25 mouse cellular contexts compared by ENCODE assay signal in the genomic region with DNA sequence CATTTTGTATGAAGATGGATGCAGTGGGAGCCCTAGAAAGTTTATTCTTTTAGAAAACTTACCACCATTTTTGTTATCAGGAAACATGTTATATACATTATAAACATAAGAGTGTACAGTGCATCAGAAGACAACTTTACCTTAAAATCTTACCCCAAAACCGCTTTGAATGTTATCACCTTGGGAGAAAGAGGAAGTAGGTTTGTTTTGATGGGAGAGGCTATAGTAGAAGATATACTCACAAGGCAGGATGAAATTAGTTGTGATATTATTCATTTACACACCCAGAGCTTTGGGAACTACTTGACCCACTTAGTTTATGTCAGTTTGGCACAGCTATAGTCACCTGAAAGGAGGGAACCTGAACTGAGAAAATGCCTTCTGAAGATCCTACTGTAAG. TPM values are rescaled to one million over a fixed set of nuclear protein-coding genes. Genes with fewer than 3 reads are reported as not detected.
DNase-seq lines count a peak whose midpoint lies in the region; ATAC-seq and TF ChIP-seq lines count a peak whose summit lies in the region.
"Had no signal": no experiment of that assay in that cellular context is flagged by ENCODE, and none has a peak within 500 bp of the region (broad histone marks: within the 10 kb centered on the region; RNA-seq: fewer than 3 reads in every experiment).

No protein-coding gene starts in this region.

- H3K36me3 ChIP-seq in E14TG2a.4 (ENCODE audit: insufficient read depth, low read length) (peaks cover 72% of the 10 kb centered on the region), ES-Bruce4 (ENCODE audit: control insufficient read depth, insufficient read depth, low read length, poor library complexity, severe bottlenecking) (peaks cover 24% of the 10 kb centered on the region), MEL (ENCODE audit: control insufficient read depth in 1 of 2, insufficient read depth in 2 of 2, low read length in 2 of 2) (peaks cover 0 to 6% of the 10 kb centered on the region in 2 experiments; a peak in 2 of 4 replicates)
- no peaks in the 10 kb centered on the region for H3K36me3 ChIP-seq in heart, embryonic 11.5 days (ENCODE audit: control insufficient read depth, insufficient read depth, low read length)

- no peak for TF ChIP-seq CTCF in E14TG2a.4 (conservative IDR thresholded peaks at IDR 0.05; ENCODE audit: low read length)
- TF ChIP-seq CTCF in ES-Bruce4 (IDR thresholded peaks at IDR 0.05; ENCODE audit: low read depth, low read length) = no peak
- no peak for TF ChIP-seq CTCF in MEL (IDR thresholded peaks at IDR 0.05 in 2 of 3, conservative IDR thresholded peaks at IDR 0.05 in 1 of 3; ENCODE audit: control insufficient read depth in 1 of 3, insufficient read depth in 1 of 3, low read depth in 2 of 3, low read length in 3 of 3, poor library complexity in 1 of 3, severe bottlenecking in 1 of 3)

- no peaks in the 10 kb centered on the region for H3K27me3 ChIP-seq in E14TG2a.4 (ENCODE audit: insufficient read depth, low read length)
- H3K27me3 ChIP-seq in ES-Bruce4 (ENCODE audit: control insufficient read depth, insufficient read depth, low read length, poor library complexity, severe bottlenecking) = no peaks in the 10 kb centered on the region
- no peaks in the 10 kb centered on the region for H3K27me3 ChIP-seq in MEL (ENCODE audit: control insufficient read depth in 1 of 2, insufficient read depth in 2 of 2, low read length in 2 of 2)
- no peaks in the 10 kb centered on the region for H3K27me3 ChIP-seq in heart, embryonic 11.5 days (ENCODE audit: control insufficient read depth, insufficient read depth, low read length)
- H3K27me3 ChIP-seq: CH12.LX, Patski had no signal

- H3K27ac ChIP-seq in ES-Bruce4 (ENCODE audit: insufficient read depth, low read length) = peak overlapping the region; percentile 25; the same call in 1 of the 2 replicates
- no peak overlapping the region for H3K27ac ChIP-seq in MEL (ENCODE audit: control insufficient read depth, low read depth, low read length)
- no peak overlapping the region for H3K27ac ChIP-seq in heart, embryonic 11.5 days (ENCODE audit: low read depth, low read length)

- ATAC-seq in megakaryocyte, adult 5-6 weeks (ENCODE audit: poor library complexity, severe bottlenecking) = peak; percentile 41; the same call in 1 of the 2 replicates
- no peak for ATAC-seq in heart, embryonic 11.5 days (replicated peaks; ENCODE audit: insufficient number of reproducible peaks, low FRiP score, low TSS enrichment)
- ATAC-seq: activated CD4-positive, CD25-positive, alpha-beta regulatory T cell, adult 4 months; CD4-positive, CD25-positive, alpha-beta regulatory T cell, adult 4 months; Patski had no signal

- peaks cover 74% of the 10 kb centered on the region for H3K4me1 ChIP-seq in E14TG2a.4 (replicated peaks; ENCODE audit: low read depth, low read length)
- H3K4me1 ChIP-seq in ES-Bruce4 (ENCODE audit: control insufficient read depth, insufficient read depth, low read length) = peaks cover 4% of the 10 kb centered on the region
- H3K4me1 ChIP-seq in MEL (ENCODE audit: control insufficient read depth in 1 of 2, insufficient read depth in 2 of 2, low read length in 2 of 2) = peaks cover 0 to 7% of the 10 kb centered on the region in 2 experiments; a peak in 2 of 4 replicates
- H3K4me1 ChIP-seq in heart, embryonic 11.5 days (ENCODE audit: control insufficient read depth, insufficient read depth, low read length) = peaks cover 4% of the 10 kb centered on the region

- 80% methylated on average over 1 of the region's 1 CpGs for WGBS in heart, embryonic 11.5 days (ENCODE audit: insufficient replicate concordance)

- peaks cover 7% of the 10 kb centered on the region for H3K79me2 ChIP-seq in MEL (ENCODE audit: control insufficient read depth, insufficient read depth, low read length, poor library complexity)

- TF ChIP-seq EP300 in ES-Bruce4 (IDR thresholded peaks at IDR 0.05; ENCODE audit: insufficient read depth, low read depth, low read length) (no peak), MEL (IDR thresholded peaks at IDR 0.05; ENCODE audit: low read depth in 1 of 2, low read length in 2 of 2) (0 out of 4 replicates have a peak, but pooled peaks of 1 of the 2 experiments have one; percentile 47)

- H3K9ac ChIP-seq in ES-Bruce4 (ENCODE audit: low read depth, poor library complexity, severe bottlenecking) = no peak overlapping the region
- no peak overlapping the region for H3K9ac ChIP-seq in MEL (ENCODE audit: control insufficient read depth, low read depth, low read length, poor library complexity, severe bottlenecking)
- H3K9ac ChIP-seq in heart, embryonic 11.5 days (ENCODE audit: low read depth, low read length) = no peak overlapping the region

- H3K4me3 ChIP-seq in E14TG2a.4 (replicated peaks; ENCODE audit: low read length) (peak overlapping the region; percentile 1; the same call in 1 of the 2 replicates), ES-Bruce4 (ENCODE audit: low read depth, low read length) (no peak overlapping the region), MEL (ENCODE audit: control insufficient read depth in 1 of 2, insufficient read depth in 1 of 2, low read depth in 2 of 2, low read length in 2 of 2) (no peak overlapping the region)
- no peak overlapping the region for H3K4me3 ChIP-seq in heart, embryonic 11.5 days (ENCODE audit: low read depth, low read length)

- no peak overlapping the region for H3K4me2 ChIP-seq in heart, embryonic 11.5 days

- TF ChIP-seq RAD21 in MEL (IDR thresholded peaks at IDR 0.05; ENCODE audit: low read depth, low read length) = no peak

- H3K9me3 ChIP-seq in E14TG2a.4 (ENCODE audit: low read length) = peaks cover 3% of the 10 kb centered on the region; the same call in 1 of the 2 replicates
- H3K9me3 ChIP-seq in ES-Bruce4 (replicated peaks; ENCODE audit: control insufficient read depth, insufficient read depth, low read length, poor library complexity, severe bottlenecking) = no peaks in the 10 kb centered on the region
- no peaks in the 10 kb centered on the region for H3K9me3 ChIP-seq in MEL (replicated peaks; ENCODE audit: insufficient read depth, low read length)
- no peaks in the 10 kb centered on the region for H3K9me3 ChIP-seq in heart, embryonic 11.5 days (replicated peaks; ENCODE audit: control insufficient read depth, low read length)
- H3K9me3 ChIP-seq: G1E had no signal

- peak; percentile 52 for DNase-seq in MEL (ENCODE audit: low read depth, low spot score)
- no peak for DNase-seq in heart, adult 11 months
- DNase-seq in lung, adult 18-20 months = no peak
- no peak for DNase-seq in heart, adult 18-20 months
- DNase-seq: adrenal gland, adult 2 months; adrenal gland, adult 8-10 months; adrenal gland, postnatal 10 days; adrenal gland, postnatal 14 days; adrenal gland, postnatal 25 days; adrenal gland, postnatal 36 days; B cell, adult 2 months; cerebellum, adult 11 months; cerebellum, adult 11-12 months; cerebellum, adult 18-20 months; cerebellum, adult 2 months; cerebellum, adult 8-10 months had no signal

- TF ChIP-seq POLR2A in ES-Bruce4 (IDR thresholded peaks at IDR 0.05; ENCODE audit: insufficient read depth, low read length) (no peak), MEL (IDR thresholded peaks at IDR 0.05; ENCODE audit: control insufficient read depth in 1 of 2, insufficient read depth in 1 of 2, low read depth in 1 of 2, low read length in 2 of 2, poor library complexity in 1 of 2) (no peak)

TF ChIP-seq in MEL, 35 proteins besides CTCF, POLR2A, EP300 and RAD21:
- 0 out of 2 replicates have a peak, but pooled peaks have one; percentile 34 for TF ChIP-seq ZNF384 (IDR thresholded peaks at IDR 0.05; ENCODE audit: low read depth, low read length)
- TF ChIP-seq TCF12 (IDR thresholded peaks at IDR 0.05; ENCODE audit: low read depth, low read length) = 0 out of 2 replicates have a peak, but pooled peaks have one; percentile 9
- TF ChIP-seq GATA1 (IDR thresholded peaks at IDR 0.05; ENCODE audit: low read depth, low read length) = peak; percentile 64; the same call in 1 of the 2 replicates
- no peak for TF ChIP-seq MEF2A (IDR thresholded peaks at IDR 0.05; ENCODE audit: extremely low read depth, insufficient replicate concordance, low read depth, low read length, poor library complexity, severe bottlenecking)
- TF ChIP-seq RCOR1 (IDR thresholded peaks at IDR 0.05; ENCODE audit: low read depth, low read length) = peak; percentile 34

RNA-seq across cellular contexts. Expression of a gene that starts 5.7 kb away (rescaled TPM):
- polyA plus RNA-seq in ES-Bruce4 (2011; ENCODE audit: insufficient read depth, insufficient read length, low read depth, missing spikeins) = 71.3 and 72.5 TPM in 2 replicates
- total RNA-seq in MEL (2012; rRNA removed) = 7.2 and 9.6 TPM in 2 replicates
- 1 to 10 TPM in 1 of 2 experiments, not detected in 1; 9.6 TPM for polyA plus RNA-seq in MEL (2012; ENCODE audit: insufficient read depth in 1 of 2, insufficient read length in 2 of 2, low read depth in 1 of 2, low replicate concordance in 2 of 2, missing spikeins in 1 of 2)
- 6.6 and 7.3 TPM in 2 replicates for total RNA-seq in megakaryocyte, adult 5-6 weeks (2015)
- 6.1 and 6.7 TPM in 2 replicates for total RNA-seq in megakaryocyte, adult 5-6 weeks (2017)
- polyA plus RNA-seq in heart, embryonic 11.5 days (2014; fragmentation: Nextera tagmentation; extraction: Ambion mirVana) = 12.7 and 13.3 TPM in 2 replicates
- total RNA-seq in heart, adult 18-20 months (2021) = 1 to 10 TPM; 2.4 to 3.2 TPM

RNA-seq across cellular contexts. Expression of a gene that starts 6.7 kb away (rescaled TPM):
- polyA plus RNA-seq in ES-Bruce4 (2011; ENCODE audit: insufficient read depth, insufficient read length, low read depth, missing spikeins) (18.3 and 18.5 TPM in 2 replicates), MEL (2012; ENCODE audit: insufficient read depth in 1 of 2, insufficient read length in 2 of 2, low read depth in 1 of 2, low replicate concordance in 2 of 2, missing spikeins in 1 of 2) (1 to 10 TPM in 1 of 2 experiments, not detected in 1; 4.1 TPM)
- total RNA-seq in MEL (2012; rRNA removed) = 1.6 and 2.1 TPM in 2 replicates
- 17.8 and 23.2 TPM in 2 replicates for total RNA-seq in megakaryocyte, adult 5-6 weeks (2015)
- total RNA-seq in megakaryocyte, adult 5-6 weeks (2017) = 13.0 and 14.1 TPM in 2 replicates
- polyA plus RNA-seq in heart, embryonic 11.5 days (2014; fragmentation: Nextera tagmentation; extraction: Ambion mirVana) = 11.3 and 12.0 TPM in 2 replicates
- 10 to 100 TPM; 56.4 to 59.9 TPM for total RNA-seq in heart, adult 18-20 months (2021)
